Mouse (Mus musculus) liver, embryonic 14.5 days (tissue): ENCODE measurements around the gene Arhgef15.

Experiments used
- CTCF ChIP-seq: IDR thresholded peaks from 2 replicates; pipeline ENCODE4 v1.5.1; 2016; ENCODE audit warnings: antibody characterized with exemption, low read depth, control low read depth
- EP300 ChIP-seq: IDR thresholded peaks from 2 replicates; pipeline ENCODE4 v1.6.1; 2016; ENCODE audit warnings: antibody characterized with exemption, low read depth

DNA sequence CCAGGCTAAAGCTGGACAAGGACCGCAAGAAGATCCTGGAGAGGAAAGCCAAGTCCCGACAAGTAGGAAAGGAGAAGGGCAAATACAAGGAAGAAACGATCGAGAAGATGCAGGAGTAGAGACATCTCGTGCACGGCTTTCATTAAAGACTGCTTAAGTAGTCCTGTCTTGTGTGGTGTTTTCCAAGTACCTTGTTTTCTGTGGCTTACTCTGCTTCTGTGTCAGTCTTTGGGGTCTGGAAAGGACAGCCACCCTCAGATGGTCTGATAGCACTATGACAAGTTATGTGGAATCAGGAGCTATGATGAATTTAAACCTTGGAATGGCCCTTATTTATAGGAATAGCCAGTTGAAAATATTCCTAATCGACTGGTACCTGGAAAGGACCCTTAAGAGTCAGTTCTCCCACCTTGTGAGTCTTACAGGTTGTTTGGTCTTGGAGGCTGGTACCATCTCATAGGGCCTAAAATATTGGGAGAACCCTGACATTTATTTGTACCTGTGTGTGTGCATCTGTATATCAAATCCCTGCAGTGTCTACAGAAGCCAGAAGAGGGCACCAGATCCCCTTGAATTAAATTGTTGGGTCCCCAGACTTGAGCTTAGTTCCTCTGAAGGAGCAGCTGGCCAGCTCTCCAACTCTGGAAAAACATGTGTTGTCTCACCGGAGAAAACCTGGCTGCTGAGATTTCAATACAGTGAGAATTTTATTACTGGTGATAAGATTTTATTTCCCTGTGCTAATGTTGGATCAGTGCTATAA, 52.7 kb downstream of the Arhgef15 start:
- no peak for TF ChIP-seq EP300
- peak; percentile 64 for TF ChIP-seq CTCF
